Mouse (Mus musculus) hindbrain, embryonic 15.5 days (tissue): ENCODE measurements at regions not wholly inside any gene's neighbourhood (a gene's known extent, or its start where the extent isn't known, plus 50 kb on each side); places are given as distances from the start of the nearest gene placed in this dataset.
A peak's percentile ranks its signal among the peaks of the same experiment; 100 is the strongest.

Source experiments
- ATAC-seq: fragments of 200-750 bp; cut with Nextera tagmentation; 2 replicates; pipeline ENCODE4 v1.8.0; 2017; ENCODE audit warnings: low read depth, moderate number of reproducible peaks, moderate TSS enrichment; ENCODE audit not compliant: low FRiP score
- H3K27ac ChIP-seq: fragments of 300-500 bp; sonication (generic); replicated peaks from 2 replicates; pipeline ENCODE4 v1.5.1; 2015; ENCODE audit warnings: mild to moderate bottlenecking, inconsistent platforms
- H3K27me3 ChIP-seq: fragments of 300-500 bp; sonication (generic); 2 replicates; pipeline ENCODE4 v1.6.1; 2015; ENCODE audit warnings: control low read depth, inconsistent platforms
- H3K36me3 ChIP-seq: fragments of 300-500 bp; sonication (generic); 2 replicates; pipeline ENCODE4 v1.6.1; 2015; ENCODE audit warnings: control low read depth, inconsistent platforms
- H3K4me1 ChIP-seq: fragments of 300-500 bp; sonication (generic); replicated peaks from 2 replicates; pipeline ENCODE4 v1.6.1; 2015; ENCODE audit warnings: control low read depth, inconsistent platforms
- H3K4me2 ChIP-seq: fragments of 300-500 bp; sonication (generic); 2 replicates; pipeline ENCODE4 v1.6.1; 2015; ENCODE audit warnings: moderate library complexity, mild to moderate bottlenecking, inconsistent platforms
- H3K4me3 ChIP-seq: fragments of 300-500 bp; sonication (generic); 2 replicates; pipeline ENCODE4 v1.5.1; 2015; ENCODE audit warnings: mild to moderate bottlenecking, inconsistent platforms
- H3K9ac ChIP-seq: fragments of 300-500 bp; sonication (generic); 2 replicates; pipeline ENCODE4 v1.6.1; 2015; ENCODE audit warnings: inconsistent platforms
- H3K9me3 ChIP-seq: fragments of 300-500 bp; sonication (generic); 2 replicates; pipeline ENCODE4 v1.6.1; 2016; ENCODE audit warnings: control low read depth, inconsistent platforms
- WGBS: fragments of 180-500 bp; shearing (Covaris S2); methylation state at CpG from one replicate; pipeline ENCODE4 v1.1.7; 2015; 5-methylcytosine and 5-hydroxymethylcytosine counted together

DNA sequence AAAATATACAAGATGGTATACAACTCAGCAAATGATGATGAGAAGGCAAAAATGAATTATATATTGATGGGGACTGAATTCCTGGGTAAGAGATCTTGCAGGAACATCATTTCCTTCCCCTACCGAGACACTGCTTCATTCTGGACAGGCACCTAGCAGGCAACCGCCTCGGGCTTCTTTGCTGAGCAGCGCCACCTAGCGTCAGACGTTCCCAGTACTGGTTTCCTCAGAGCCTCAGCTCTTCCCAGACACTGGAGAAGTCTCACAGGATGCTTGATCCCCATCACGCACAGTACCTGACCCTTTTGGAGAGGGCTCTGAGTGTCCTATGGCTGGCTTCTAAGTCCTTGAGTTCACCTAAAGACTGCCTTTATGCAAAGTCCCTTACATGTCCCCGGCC, 80.8 kb upstream of the Arrdc4 start:
- Histone ChIP-seq H3K36me3 (no peaks in the 10 kb centered on the region), H3K9me3 (no peaks in the 10 kb centered on the region), H3K4me2 (no peak overlapping the region), H3K27me3 (0 out of 2 replicates have a peak, but pooled peaks cover 2% of the 10 kb centered on the region), H3K4me3 (no peak overlapping the region), H3K27ac (no peak overlapping the region), H3K4me1 (no peaks in the 10 kb centered on the region), H3K9ac (no peak overlapping the region)
- WGBS: 18% methylated on average over 8 of the region's 8 CpGs
- peak; percentile 79; the same call in 1 of the 2 replicates for ATAC-seq

DNA sequence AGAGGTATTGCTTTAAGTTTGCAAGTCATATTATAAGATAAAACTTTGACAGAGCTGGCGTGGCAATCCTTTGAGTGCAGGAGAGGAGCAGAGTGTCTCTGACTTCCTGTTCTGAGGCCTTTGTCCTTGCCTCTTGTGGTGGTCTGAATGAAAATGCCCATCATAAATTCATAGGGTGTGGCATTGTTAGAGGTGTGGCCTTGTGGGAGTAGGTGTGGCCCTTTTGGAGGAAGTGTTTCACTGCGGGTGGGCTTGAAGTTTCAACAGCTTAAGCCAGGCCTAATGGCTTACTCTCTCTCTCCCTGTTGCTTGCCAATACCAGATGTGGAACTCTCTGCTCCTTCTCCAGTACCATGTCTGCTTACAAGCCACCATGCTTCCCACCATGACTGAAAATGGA, 75.4 kb upstream of the Arrdc4 start:
- ATAC-seq: no peak

DNA sequence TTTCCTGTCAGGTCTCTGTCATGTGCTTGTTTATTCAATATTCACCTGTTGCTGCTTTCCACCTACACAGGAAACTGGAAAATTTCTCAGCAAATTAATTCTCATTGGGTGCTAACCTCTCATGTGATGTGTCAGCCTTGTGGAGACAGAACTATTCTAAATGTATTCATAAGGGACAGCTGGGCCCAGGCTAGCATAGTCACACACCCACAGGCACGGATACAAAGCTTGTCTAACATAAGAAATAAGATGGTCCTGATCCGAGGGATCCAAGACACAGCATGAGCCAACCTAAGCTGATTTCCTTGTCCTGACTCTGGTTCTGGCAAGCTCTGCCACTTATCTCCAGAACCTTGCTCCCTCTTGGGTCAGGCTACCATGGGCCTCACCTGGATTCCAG, 74.6 kb upstream of the Arrdc4 start:
- Histone ChIP-seq H3K4me2 (no peak overlapping the region), H3K27ac (no peak overlapping the region), H3K27me3 (0 out of 2 replicates have a peak, but pooled peaks cover 2% of the 10 kb centered on the region), H3K9me3 (no peaks in the 10 kb centered on the region), H3K36me3 (no peaks in the 10 kb centered on the region), H3K4me3 (no peak overlapping the region), H3K4me1 (no peaks in the 10 kb centered on the region), H3K9ac (no peak overlapping the region)
- no peak for ATAC-seq
- 74% methylated on average over 2 of the region's 2 CpGs for WGBS

More for the DNA sequence above, 75.4 kb upstream of the Arrdc4 start:
- H3K27ac ChIP-seq: no peak overlapping the region
- H3K4me3 ChIP-seq: no peak overlapping the region
- 81% methylated on average over 2 of the region's 2 CpGs for WGBS
- no peak overlapping the region for H3K9ac ChIP-seq
- H3K9me3 ChIP-seq: no peaks in the 10 kb centered on the region
- no peaks in the 10 kb centered on the region for H3K4me1 ChIP-seq
- no peaks in the 10 kb centered on the region for H3K36me3 ChIP-seq
- H3K4me2 ChIP-seq: no peak overlapping the region
- H3K27me3 ChIP-seq: 0 out of 2 replicates have a peak, but pooled peaks cover 2% of the 10 kb centered on the region

DNA sequence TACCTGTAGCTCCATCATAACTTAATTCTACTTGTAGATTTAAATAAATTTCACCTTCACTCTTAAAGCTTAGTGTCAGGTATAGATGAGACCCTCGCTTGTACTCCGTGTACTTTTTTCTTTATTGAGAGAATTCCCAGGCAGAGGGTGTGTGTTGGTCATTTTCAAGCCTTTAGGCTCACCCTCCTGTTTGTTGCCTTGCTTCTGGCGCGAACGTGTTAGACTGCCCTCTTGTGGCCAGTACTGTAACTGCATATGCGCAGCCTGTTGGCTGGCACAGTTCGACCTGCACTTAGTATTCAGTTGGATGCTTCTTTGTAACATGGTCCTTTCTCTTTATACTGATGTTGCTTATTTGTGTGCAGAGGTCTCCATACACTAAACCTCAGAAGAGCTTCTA, 74.1 kb upstream of the Arrdc4 start:
- Histone ChIP-seq H3K9me3 (no peaks in the 10 kb centered on the region), H3K9ac (no peak overlapping the region), H3K36me3 (no peaks in the 10 kb centered on the region), H3K27ac (no peak overlapping the region), H3K4me2 (no peak overlapping the region), H3K4me1 (no peaks in the 10 kb centered on the region), H3K27me3 (no peaks in the 10 kb centered on the region), H3K4me3 (no peak overlapping the region)
- WGBS: 4% methylated on average over 7 of the region's 7 CpGs
- 0 out of 2 replicates have a peak, but pooled peaks have one; percentile 51 for ATAC-seq

DNA sequence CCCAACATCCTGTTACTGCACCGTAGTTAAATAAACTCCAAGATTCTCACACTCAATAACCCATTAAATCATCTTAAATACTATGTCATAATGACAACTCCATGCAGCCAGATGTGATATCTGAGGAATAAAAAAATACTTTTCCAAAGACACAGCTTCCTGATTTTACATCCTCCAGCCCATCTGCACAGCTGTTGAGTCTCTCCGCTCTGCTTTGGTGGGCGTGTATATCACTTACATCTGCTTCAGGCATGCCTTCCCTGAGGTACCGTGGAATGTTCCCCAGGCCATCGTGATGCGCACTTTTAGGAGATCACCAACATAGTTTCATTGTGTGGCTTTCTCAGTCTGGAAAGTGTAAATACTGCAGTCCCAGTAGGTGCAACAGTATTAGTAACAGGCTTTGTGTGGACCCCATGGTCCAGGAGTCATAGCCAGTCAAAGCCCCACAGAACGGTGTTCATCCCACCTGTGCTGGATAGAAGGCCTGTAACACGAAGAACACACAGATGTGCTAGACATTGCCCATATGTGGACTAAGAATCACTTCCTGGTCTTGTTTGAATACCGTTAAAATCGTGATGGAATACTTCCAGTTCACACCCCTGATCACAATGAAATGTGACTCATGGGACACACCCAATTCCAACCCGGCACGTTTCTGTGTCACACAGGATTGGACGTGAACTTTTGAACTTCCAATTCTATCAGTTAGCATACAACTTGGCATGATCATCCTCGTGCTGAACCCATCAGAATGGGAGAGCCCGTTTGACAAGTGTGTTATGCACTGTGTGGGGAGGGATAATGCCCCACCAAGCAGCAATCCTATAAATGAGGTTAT, 66.0 kb upstream of the Arrdc4 start:
- ATAC-seq: no peak
- no peak overlapping the region for H3K9ac ChIP-seq
- no peak overlapping the region for H3K4me3 ChIP-seq
- no peak overlapping the region for H3K27ac ChIP-seq
- H3K27me3 ChIP-seq: no peaks in the 10 kb centered on the region
- H3K4me2 ChIP-seq: no peak overlapping the region
- no peaks in the 10 kb centered on the region for H3K9me3 ChIP-seq
- no peaks in the 10 kb centered on the region for H3K4me1 ChIP-seq
- H3K36me3 ChIP-seq: no peaks in the 10 kb centered on the region
- WGBS: 84% methylated on average over 15 of the region's 15 CpGs

DNA sequence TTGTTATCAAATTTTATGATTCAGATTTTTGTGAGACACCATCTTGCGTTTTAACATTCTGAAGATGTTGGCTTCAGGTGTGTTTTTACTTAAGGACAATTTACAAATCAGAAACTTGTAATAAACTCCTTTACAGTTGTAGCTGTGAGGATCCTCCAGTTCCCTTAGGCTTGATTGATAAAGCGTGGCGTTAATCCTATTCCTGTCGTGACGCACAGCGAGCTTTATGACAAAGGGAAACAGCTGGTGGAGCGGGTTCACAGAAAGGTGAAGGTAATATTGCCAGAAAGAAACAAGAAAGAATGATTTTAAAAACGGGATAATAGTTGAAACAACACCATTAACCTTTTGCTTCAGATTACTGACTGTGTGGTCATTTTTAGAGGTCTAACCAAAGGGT, 60.7 kb upstream of the Arrdc4 start:
- no peak overlapping the region for H3K9ac ChIP-seq
- ATAC-seq: no peak
- H3K36me3 ChIP-seq: no peaks in the 10 kb centered on the region
- no peak overlapping the region for H3K27ac ChIP-seq
- WGBS: 51% methylated on average over 8 of the region's 8 CpGs
- no peak overlapping the region for H3K4me2 ChIP-seq
- H3K4me3 ChIP-seq: no peak overlapping the region
- no peaks in the 10 kb centered on the region for H3K27me3 ChIP-seq
- no peaks in the 10 kb centered on the region for H3K4me1 ChIP-seq
- no peaks in the 10 kb centered on the region for H3K9me3 ChIP-seq
